Mouse (Mus musculus) forebrain, postnatal 0 days (tissue): ENCODE measurements around the gene Fat2. TPM values are rescaled to one million over a fixed set of nuclear protein-coding genes. Genes with fewer than 3 reads are reported as not detected.

Experiments
- ATAC-seq: fragments of 200-750 bp; cut with Nextera tagmentation; 2 replicates; pipeline ENCODE4 v1.8.0; 2017; ENCODE audit warnings: mild to moderate bottlenecking, moderate library complexity
- DNase-seq: peaks from one replicate; pipeline ENCODE4 v3.0.0-alpha.2; 2015
- H3K27ac ChIP-seq: fragments of 300-500 bp; sonication (generic); 2 replicates; pipeline ENCODE4 v1.5.1; 2014; ENCODE audit warnings: low read depth, mild to moderate bottlenecking, antibody characterized with exemption, low read length, moderate library complexity, mixed read lengths
- H3K27me3 ChIP-seq: fragments of 300-500 bp; sonication (generic); 2 replicates; pipeline ENCODE4 v1.6.1; 2014; ENCODE audit warnings: mild to moderate bottlenecking, low read length, mixed read lengths; ENCODE audit not compliant: insufficient read depth
- H3K36me3 ChIP-seq: fragments of 300-500 bp; sonication (generic); 2 replicates; pipeline ENCODE4 v1.6.1; 2014; ENCODE audit warnings: mild to moderate bottlenecking, moderate library complexity; ENCODE audit not compliant: insufficient read depth
- H3K4me1 ChIP-seq: fragments of 300-500 bp; sonication (generic); 2 replicates; pipeline ENCODE4 v1.6.1; 2014; ENCODE audit warnings: antibody characterized with exemption; ENCODE audit not compliant: insufficient read depth
- H3K4me2 ChIP-seq: fragments of 300-500 bp; sonication (generic); 2 replicates; pipeline ENCODE4 v1.6.1; 2014; ENCODE audit warnings: low read depth, mild to moderate bottlenecking, moderate library complexity
- H3K4me3 ChIP-seq: fragments of 300-500 bp; sonication (generic); 2 replicates; pipeline ENCODE4 v1.5.1; 2014; ENCODE audit warnings: low read depth, low read length, mixed read lengths
- H3K9ac ChIP-seq: fragments of 300-500 bp; sonication (generic); 2 replicates; pipeline ENCODE4 v1.6.1; 2014; ENCODE audit warnings: mild to moderate bottlenecking
- H3K9me3 ChIP-seq: fragments of 300-500 bp; sonication (generic); 2 replicates; pipeline ENCODE4 v1.6.1; 2016; ENCODE audit warnings: low read length
- CTCF ChIP-seq: sonication (generic); IDR thresholded peaks from 2 replicates; pipeline ENCODE4 v1.5.1; 2016; ENCODE audit warnings: antibody characterized with exemption, control low read depth, low read depth
- WGBS: fragments of 180-500 bp; shearing (Covaris S2); extraction: QIAGEN DNeasy Blood & Tissue Kit; methylation state at CpG from one replicate; pipeline ENCODE4 v1.1.7; 2014; 5-methylcytosine and 5-hydroxymethylcytosine counted together
- polyA plus RNA-seq: library from polyadenylated mRNA; unstranded; fragments of >200 nt; fragmentation: Nextera tagmentation; extraction: Ambion mirVana; gene quantifications from 2 replicates; pipeline ENCODE4 v1.2.1, GENCODE M21; 2015
- total RNA-seq: library from RNA; depleted of rRNA; stranded (reverse); fragments of >200 nt; gene quantifications from 2 replicates; pipeline ENCODE4 v1.2.3, GENCODE M21; 2014

Fat2 gene
- total and polyA plus RNA-seq, 2 experiments from 2014 or later: 0.06 to 0.52 TPM

DNA sequence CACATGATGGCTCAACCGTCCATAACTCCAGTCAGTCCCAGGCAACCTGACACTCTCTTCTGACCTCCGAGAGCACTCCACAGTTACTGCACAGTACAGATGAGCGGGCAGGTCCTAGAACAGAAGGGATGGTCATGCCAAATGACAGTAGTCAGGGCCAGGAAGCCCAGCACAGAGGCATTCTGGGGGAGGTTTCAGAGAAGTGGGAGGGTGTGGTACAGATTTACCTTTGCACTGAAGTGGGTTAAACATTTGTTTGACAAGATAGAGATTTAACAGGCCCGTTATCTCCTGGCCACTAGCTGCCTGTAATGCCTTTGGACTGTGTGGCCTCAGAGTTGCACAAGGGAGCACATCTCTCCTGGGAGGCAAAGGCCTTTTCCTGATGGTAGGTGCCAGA lies 118.9 kb downstream of the Fat2 start:
- H3K27me3 ChIP-seq: no peaks in the 10 kb centered on the region
- H3K9me3 ChIP-seq: no peaks in the 10 kb centered on the region
- ATAC-seq (no peak), DNase-seq (no peak)
- H3K4me1 ChIP-seq: no peaks in the 10 kb centered on the region
- no peak for TF ChIP-seq CTCF
- 90% methylated on average over 4 of the region's 4 CpGs for WGBS
- H3K4me2 ChIP-seq: no peak overlapping the region
- H3K4me3 ChIP-seq: no peak overlapping the region
- H3K27ac ChIP-seq: no peak overlapping the region
- no peak overlapping the region for H3K9ac ChIP-seq
- H3K36me3 ChIP-seq: peaks cover 34% of the 10 kb centered on the region

DNA sequence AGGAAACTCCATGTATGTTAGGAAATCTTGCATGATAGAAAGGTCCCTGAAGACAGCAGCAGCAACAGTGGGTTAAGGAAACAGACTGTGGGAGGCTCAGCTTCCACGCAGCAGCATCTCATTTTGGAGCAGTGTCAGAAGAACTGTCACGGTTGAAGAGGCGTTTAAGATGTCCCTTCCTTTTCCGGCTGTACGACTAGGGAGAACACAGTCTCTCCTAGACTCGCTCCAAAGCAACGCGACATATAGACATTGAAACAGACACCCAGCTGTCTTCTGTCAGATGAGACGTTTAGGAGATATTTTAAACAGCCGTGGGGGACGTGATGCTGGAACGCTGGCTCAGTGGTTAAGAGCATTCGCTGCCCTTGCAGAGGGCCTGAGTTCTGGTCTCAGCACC lies 119.5 kb downstream of the Fat2 start:
- peaks cover 28% of the 10 kb centered on the region for H3K36me3 ChIP-seq
- 79% methylated on average over 13 of the region's 13 CpGs for WGBS
- no peak for ATAC-seq
- DNase-seq: no peak
- H3K4me3 ChIP-seq: no peak overlapping the region
- H3K27ac ChIP-seq: no peak overlapping the region
- H3K4me2 ChIP-seq: no peak overlapping the region
- no peak for TF ChIP-seq CTCF
- no peaks in the 10 kb centered on the region for H3K4me1 ChIP-seq
- no peaks in the 10 kb centered on the region for H3K9me3 ChIP-seq
- H3K9ac ChIP-seq: no peak overlapping the region
- no peaks in the 10 kb centered on the region for H3K27me3 ChIP-seq

DNA sequence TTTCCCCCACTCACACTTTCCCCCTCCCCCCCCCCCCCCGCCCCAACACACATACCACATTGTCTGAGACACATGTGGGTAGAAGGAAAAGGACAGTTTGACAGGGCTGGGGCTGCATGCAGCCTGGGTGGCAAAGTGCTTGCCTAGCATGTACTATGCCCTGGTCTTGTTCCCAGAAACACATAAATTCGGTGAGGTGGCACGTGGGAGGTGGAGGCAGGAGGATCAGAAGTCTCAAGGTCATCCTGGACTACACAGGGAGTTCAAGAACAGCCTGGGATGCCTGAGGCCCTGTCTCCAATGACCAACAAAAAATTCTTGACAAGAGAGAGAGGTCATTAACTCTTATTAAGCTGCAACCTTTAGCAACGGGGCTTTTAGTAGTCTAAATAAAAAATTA lies 120.3 kb downstream of the Fat2 start:
- 71% methylated on average over 4 of the region's 4 CpGs for WGBS
- ATAC-seq: no peak
- no peak for TF ChIP-seq CTCF

DNA sequence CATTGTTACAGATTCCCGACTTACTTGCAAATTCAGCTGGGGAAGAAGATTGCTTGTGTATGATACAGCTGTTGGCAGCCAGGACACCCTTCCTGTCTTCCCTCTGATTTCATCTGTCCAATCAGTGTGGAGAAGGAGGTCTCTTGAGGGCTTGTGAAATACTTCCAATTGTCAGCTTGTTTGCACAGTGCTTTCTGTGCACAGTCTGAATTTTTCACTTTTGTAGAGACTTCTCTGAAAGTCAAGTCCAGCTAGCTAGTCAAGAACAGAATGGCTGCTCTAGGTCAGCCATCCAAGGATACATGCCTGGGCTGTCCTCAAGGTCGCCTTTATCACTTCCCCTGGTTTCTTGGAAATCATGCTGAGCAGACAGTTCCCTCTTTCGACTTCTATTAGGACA lies 121.4 kb downstream of the Fat2 start:
- H3K36me3 ChIP-seq: peaks cover 12% of the 10 kb centered on the region
- H3K4me1 ChIP-seq: no peaks in the 10 kb centered on the region
- H3K9ac ChIP-seq: no peak overlapping the region
- no peak overlapping the region for H3K4me2 ChIP-seq
- 77% methylated on average over 3 of the region's 3 CpGs for WGBS
- H3K4me3 ChIP-seq: no peak overlapping the region
- ATAC-seq (no peak), DNase-seq (no peak)
- no peaks in the 10 kb centered on the region for H3K27me3 ChIP-seq
- no peaks in the 10 kb centered on the region for H3K9me3 ChIP-seq
- TF ChIP-seq CTCF: no peak
- H3K27ac ChIP-seq: no peak overlapping the region

More for the DNA sequence above, 120.3 kb downstream of the Fat2 start:
- no peaks in the 10 kb centered on the region for H3K27me3 ChIP-seq
- no peak overlapping the region for H3K27ac ChIP-seq
- H3K4me1 ChIP-seq: no peaks in the 10 kb centered on the region
- peaks cover 23% of the 10 kb centered on the region for H3K36me3 ChIP-seq
- no peak for DNase-seq
- no peak overlapping the region for H3K4me3 ChIP-seq
- no peak overlapping the region for H3K4me2 ChIP-seq
- H3K9ac ChIP-seq: no peak overlapping the region
- H3K9me3 ChIP-seq: no peaks in the 10 kb centered on the region

DNA sequence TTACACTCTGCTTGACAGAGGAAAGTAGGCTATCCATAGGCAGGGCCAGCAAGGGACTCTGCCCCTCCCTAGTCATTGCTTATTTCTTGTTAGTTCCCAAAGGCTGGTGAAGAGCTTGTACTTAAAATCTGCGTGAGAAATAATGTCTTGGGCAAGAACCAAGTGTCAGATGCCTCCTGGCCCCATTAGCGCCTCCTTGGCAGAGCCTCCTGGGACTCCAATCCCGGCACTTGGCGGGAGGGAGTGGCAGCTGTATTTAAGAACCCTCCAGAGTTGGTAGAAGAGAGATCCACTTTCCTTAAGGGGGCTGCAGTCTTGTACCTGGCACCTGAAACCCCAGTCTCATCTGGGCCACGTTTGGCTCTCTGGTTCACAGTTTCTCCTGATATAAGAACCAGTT lies 122.2 kb downstream of the Fat2 start:
- TF ChIP-seq CTCF: no peak
- H3K4me1 ChIP-seq: no peaks in the 10 kb centered on the region
- H3K4me3 ChIP-seq: no peak overlapping the region
- ATAC-seq: no peak
- no peak for DNase-seq
- no peak overlapping the region for H3K27ac ChIP-seq
- no peaks in the 10 kb centered on the region for H3K27me3 ChIP-seq
- H3K9me3 ChIP-seq: no peaks in the 10 kb centered on the region
- no peak overlapping the region for H3K9ac ChIP-seq
- H3K36me3 ChIP-seq: peaks cover 4% of the 10 kb centered on the region
- WGBS: 81% methylated on average over 5 of the region's 5 CpGs
- no peak overlapping the region for H3K4me2 ChIP-seq

DNA sequence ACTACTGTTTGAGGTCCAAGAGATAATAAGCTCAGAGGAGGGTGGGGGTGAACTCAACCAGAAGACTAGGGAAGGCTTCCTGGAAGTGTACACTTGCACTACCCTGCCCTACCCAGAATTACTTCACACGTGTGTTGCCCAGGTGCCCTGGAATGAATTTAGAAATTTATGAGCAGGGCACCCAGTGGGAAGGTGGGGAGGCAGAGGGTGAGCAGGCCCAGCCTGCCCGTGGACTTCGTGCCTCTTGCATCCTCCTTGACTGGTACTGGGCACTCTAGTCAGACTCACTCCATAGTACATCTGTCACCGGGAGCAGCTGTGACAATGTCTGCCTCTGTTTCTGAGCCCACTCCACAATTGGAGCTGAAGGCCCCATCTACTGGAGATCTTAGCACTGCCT lies 122.8 kb downstream of the Fat2 start:
- Histone ChIP-seq H3K9me3 (no peaks in the 10 kb centered on the region), H3K4me2 (no peak overlapping the region), H3K36me3 (peaks cover 4% of the 10 kb centered on the region), H3K4me3 (no peak overlapping the region), H3K9ac (no peak overlapping the region), H3K4me1 (no peaks in the 10 kb centered on the region), H3K27me3 (no peaks in the 10 kb centered on the region), H3K27ac (no peak overlapping the region)
- no peak for TF ChIP-seq CTCF
- DNase-seq (no peak), ATAC-seq (no peak)
- 92% methylated on average over 4 of the region's 4 CpGs for WGBS

DNA sequence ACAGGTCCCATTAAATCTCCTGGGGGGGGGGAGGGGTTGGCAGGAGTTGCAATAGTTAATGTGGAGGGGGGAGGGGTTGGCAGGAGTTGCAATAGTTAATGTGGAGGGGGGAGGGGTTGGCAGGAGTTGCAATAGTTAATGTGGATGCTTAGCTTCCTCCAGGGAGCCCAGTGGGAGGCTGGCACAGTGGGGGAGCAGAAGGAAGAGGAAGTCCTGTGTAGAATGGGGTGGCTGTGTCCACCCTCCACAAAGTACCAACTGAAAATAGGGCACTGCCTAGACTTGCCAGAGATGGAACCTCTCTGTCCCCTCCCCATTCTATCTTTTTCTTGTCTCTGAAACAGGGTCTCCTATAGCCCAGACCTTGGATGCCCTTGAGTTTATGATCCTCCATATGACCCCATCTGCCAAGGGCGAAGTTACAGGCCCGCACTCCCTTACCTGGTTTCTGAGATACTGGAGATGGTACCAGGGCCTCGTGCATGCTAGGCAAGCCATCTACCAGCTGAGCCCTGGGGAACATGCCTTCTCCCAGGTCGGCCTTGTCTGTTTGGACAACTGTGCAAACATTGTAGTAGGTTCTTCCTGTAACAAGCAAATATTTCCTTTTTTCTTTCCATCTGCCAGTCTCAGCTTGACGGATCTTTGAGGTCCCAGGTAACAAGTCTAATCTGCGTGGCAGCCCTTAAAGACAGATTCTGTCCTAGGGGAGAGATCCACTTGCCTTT lies 126.6 kb downstream of the Fat2 start:
- WGBS: 91% methylated on average over 6 of the region's 6 CpGs
- ATAC-seq (no peak), DNase-seq (no peak)
- Histone ChIP-seq H3K36me3 (no peaks in the 10 kb centered on the region; the same call in 1 of the 2 replicates), H3K4me3 (no peak overlapping the region), H3K27ac (no peak overlapping the region), H3K4me1 (peaks cover 10% of the 10 kb centered on the region; the same call in 1 of the 2 replicates), H3K4me2 (no peak overlapping the region), H3K9me3 (no peaks in the 10 kb centered on the region), H3K9ac (no peak overlapping the region), H3K27me3 (no peaks in the 10 kb centered on the region)
- TF ChIP-seq CTCF: no peak
